Mouse (Mus musculus): ENCODE results near the gene Scn1a. TPM values are rescaled to one million over a fixed set of nuclear protein-coding genes. Genes with fewer than 3 reads are reported as not detected.

Scn1a gene
- total RNA-seq, 1 experiment from 2014 or later = not detected

DNA sequence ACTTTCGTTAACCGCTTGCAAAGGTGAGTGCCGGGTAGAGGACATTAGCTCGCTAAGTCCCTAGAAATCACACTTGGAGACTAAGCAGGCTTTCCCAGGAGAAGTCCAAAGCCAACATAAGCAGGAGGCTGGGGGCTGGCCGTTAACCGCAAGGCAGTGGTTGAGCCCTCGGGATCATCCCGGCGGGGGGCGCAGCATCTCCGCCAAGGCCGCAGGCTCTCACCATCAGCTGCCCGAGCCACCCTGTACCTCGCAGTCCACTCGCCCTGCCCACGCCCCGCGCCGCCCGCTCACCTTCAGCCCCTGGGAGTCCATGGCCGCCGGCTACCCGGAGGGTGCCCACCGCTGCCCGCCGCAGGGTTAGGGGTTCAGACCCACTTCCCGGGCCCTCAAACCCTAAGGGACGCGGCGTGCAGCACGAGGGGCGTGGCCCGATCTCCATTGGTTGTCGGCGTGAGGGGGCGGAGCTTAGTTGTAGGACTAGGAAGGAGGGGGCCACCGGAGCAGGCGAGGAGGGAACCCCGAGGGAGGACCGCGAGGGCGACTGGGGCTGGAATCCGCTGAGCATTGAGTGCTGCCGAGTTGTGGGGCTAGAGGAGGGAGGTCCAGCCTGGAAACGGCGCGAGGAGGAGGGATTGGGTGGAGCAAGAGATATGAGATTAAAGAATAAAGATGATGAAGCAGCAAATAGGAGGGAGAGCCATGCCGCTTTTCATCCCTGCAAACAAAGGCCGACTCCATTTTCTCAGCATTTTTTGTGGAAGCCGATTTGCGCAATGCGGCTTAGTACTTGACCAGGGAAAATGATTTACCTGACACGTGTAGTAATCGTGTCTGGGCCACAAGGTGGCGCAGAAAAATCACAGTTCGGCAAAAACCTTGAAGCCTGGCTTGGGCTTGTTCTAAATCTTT lies 184.2 kb downstream of the Scn1a start, which contains the start of gene Ttc21b:
TSS of gene Ttc21b (minus strand) at position 398 of the 912 bp plus-strand sequence.
- ATAC-seq (replicated peaks; ENCODE audit: low read depth, poor library complexity, severe bottlenecking) = peak; percentile 99

DNA sequence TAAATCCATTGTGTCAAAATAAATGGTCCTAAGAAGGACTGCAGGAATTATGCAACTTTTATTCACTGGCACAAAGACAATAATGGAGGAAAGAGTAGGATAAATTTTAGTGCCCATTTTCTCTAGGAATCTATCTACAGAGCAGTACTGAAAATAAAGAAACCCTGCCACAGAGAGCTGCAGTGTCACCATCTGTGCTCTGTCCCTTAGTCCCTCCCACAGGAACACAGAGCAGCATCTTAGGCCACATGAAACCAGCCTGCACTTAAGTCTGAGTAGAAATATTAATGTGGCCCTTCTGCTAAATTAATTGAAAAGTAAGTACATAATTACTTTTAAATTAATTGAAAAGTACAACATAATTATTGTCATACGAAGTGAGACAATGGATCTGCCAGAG lies 196.6 kb downstream of the Scn1a start:
- ATAC-seq (replicated peaks; ENCODE audit: low read depth, poor library complexity, severe bottlenecking) = no peak

DNA sequence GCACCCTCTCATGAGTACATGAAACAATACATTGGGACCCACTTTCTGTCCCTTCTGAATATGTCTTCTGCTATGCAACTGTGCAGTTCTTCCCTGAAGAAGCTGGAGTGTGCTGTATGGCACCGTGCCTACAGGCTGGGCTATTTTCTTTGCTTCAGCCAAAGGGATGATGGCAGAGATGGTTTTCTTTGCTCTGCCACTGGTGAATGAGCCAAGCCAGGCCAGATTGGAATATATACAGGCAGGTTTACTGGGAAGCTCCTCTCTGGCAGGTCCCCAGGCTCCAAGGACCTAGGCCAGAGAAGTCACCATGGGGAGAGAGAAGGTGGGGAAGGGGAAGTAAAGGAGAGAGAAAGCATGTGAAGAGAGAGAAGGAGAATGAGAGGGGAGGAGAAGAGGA lies 200.3 kb downstream of the Scn1a start:
- ATAC-seq (replicated peaks; ENCODE audit: low read depth, poor library complexity, severe bottlenecking) = no peak

DNA sequence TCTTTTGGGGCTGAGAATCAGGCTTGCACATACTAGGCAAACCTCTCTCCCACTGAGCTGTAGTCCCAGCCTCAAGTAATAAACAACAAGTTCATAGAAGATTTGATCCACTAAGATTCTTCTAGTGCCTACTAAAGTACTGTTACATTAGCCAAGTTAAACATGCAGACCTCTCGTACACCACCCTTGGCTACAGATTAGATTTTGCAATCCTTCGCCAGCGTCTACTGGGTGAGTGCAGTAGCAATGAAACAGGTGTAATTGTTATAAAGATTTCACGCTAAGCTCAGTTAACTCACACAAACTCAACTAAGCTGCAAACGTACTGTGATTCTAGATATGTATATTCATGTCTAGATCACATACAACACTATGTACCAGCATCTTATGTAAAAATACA lies 201.8 kb downstream of the Scn1a start:
- ATAC-seq (replicated peaks; ENCODE audit: low read depth, poor library complexity, severe bottlenecking) = no peak

DNA sequence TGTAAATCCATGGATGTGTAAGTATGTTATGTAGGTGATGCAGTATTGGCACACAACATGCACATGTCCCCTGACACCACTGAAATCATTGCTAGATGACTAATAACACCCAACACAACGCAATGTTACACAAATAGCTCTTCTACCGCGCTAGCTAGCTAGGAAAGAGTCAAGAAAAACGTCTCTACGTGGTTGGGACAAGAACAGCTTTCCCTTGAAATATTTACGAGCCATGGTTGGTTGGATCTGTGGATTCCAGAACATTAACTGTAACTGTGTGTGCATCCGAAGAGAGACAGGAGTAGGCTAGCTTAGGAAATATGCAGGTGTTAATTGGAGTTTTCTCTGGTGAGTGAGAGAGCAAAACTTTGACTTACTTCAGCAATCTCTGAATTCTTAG lies 219.7 kb downstream of the Scn1a start:
- ATAC-seq (replicated peaks; ENCODE audit: low read depth, poor library complexity, severe bottlenecking) = no peak

Other genes with a start within 250 kb of the Scn1a start
- 6.0 and 9.0 TPM in 2 replicates for gene Ttc21b, start 184.2 kb downstream of the Scn1a start, total RNA-seq (2017)
- not detected in 2 replicates for gene Scn9a, start 194.1 kb upstream of the Scn1a start, total RNA-seq (2017)